Mouse (Mus musculus) heart, embryonic 13.5 days (tissue): ENCODE measurements around the gene Atp2c2. TPM values are rescaled to one million over a fixed set of nuclear protein-coding genes. Genes with fewer than 3 reads are reported as not detected.

Source experiments
- ATAC-seq: fragments of 200-750 bp; cut with Nextera tagmentation; 2 replicates; pipeline ENCODE4 v1.8.0; 2017; ENCODE audit warnings: moderate TSS enrichment; ENCODE audit not compliant: insufficient number of reproducible peaks, low FRiP score, low TSS enrichment; ENCODE audit errors: extremely low read depth
- H3K27ac ChIP-seq: fragments of 300-500 bp; sonication (generic); replicated peaks from 2 replicates; pipeline ENCODE4 v1.5.1; 2015; ENCODE audit warnings: moderate library complexity, mild to moderate bottlenecking, inconsistent platforms
- H3K27me3 ChIP-seq: fragments of 300-500 bp; sonication (generic); replicated peaks from 2 replicates; pipeline ENCODE4 v1.6.1; 2015; ENCODE audit warnings: mild to moderate bottlenecking, inconsistent platforms
- H3K36me3 ChIP-seq: fragments of 300-500 bp; sonication (generic); 2 replicates; pipeline ENCODE4 v1.6.1; 2015; ENCODE audit warnings: mild to moderate bottlenecking, inconsistent platforms
- H3K4me1 ChIP-seq: fragments of 300-500 bp; sonication (generic); 2 replicates; pipeline ENCODE4 v1.6.1; 2015; ENCODE audit warnings: inconsistent platforms
- H3K4me2 ChIP-seq: fragments of 300-500 bp; sonication (generic); 2 replicates; pipeline ENCODE4 v1.6.1; 2015; ENCODE audit warnings: inconsistent platforms, mild to moderate bottlenecking, moderate library complexity
- H3K4me3 ChIP-seq: fragments of 300-500 bp; sonication (generic); 2 replicates; pipeline ENCODE4 v1.5.1; 2015; ENCODE audit warnings: moderate library complexity, mild to moderate bottlenecking, inconsistent platforms
- H3K9ac ChIP-seq: fragments of 300-500 bp; sonication (generic); 2 replicates; pipeline ENCODE4 v1.6.1; 2015; ENCODE audit warnings: inconsistent platforms, mild to moderate bottlenecking, moderate library complexity
- H3K9me3 ChIP-seq: fragments of 300-500 bp; sonication (generic); 2 replicates; pipeline ENCODE4 v1.6.1; 2016; ENCODE audit warnings: inconsistent platforms
- WGBS: fragments of 180-500 bp; shearing (Covaris S2); methylation state at CpG from one replicate; pipeline ENCODE4 v1.1.7; 2015; ENCODE audit warnings: mixed read lengths; 5-methylcytosine and 5-hydroxymethylcytosine counted together
- polyA plus RNA-seq: library from polyadenylated mRNA; unstranded; fragments of >200 nt; fragmentation: Nextera tagmentation; extraction: Ambion mirVana; gene quantifications from 2 replicates; pipeline ENCODE4 v1.2.1, GENCODE M21; 2015

Atp2c2 gene
- polyA plus RNA-seq, 1 experiment from 2014 or later, result 0.29 TPM

DNA sequence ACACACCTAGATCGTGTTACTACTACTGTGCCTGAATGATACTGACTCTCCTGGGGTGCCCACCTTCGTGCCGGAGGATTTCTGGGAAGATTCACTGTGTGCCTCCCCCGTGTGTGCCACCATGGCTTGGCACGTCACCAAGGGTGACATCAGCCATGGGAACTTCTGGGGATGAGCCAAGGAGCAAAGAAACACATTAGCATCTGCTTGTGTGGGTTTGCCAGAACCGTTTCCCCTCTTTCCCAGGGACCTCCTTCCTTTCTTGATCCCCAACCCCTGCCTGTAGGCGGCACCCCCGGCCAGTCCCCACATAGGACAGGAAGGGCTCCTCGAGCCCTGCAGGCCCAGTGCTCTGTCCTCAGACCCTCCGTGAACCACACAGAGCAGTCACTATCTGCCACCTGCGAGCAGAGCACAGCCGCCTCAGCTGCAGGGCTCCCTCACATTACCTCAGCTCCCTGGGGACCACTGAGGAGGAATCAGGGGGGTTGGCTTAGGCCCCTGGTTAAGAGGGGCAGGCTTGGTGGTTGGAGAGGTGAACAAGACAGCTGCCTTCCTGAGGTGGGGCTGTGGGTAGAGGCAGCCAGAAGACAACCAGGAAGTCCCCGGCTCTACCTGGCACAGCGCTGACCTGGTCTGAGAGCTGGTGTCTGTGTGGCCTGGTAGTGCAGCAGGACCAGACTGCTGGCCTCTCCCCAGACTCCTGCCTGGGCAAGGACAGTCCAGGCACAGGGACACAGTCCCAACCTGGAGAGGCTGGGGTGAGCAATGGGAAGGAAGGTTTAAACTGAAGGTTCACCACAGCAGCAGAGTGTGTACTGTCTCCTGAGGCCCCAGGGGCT is 106.8 kb downstream of the Atp2c2 start:
- Histone ChIP-seq H3K9me3 (no peaks in the 10 kb centered on the region), H3K27ac (no peak overlapping the region), H3K36me3 (peaks cover 11% of the 10 kb centered on the region; the same call in 1 of the 2 replicates), H3K4me3 (no peak overlapping the region), H3K27me3 (peaks cover 6% of the 10 kb centered on the region; the same call in 1 of the 2 replicates), H3K4me2 (no peak overlapping the region), H3K9ac (peak overlapping the region; percentile 37; the same call in 1 of the 2 replicates), H3K4me1 (peaks cover 9% of the 10 kb centered on the region)
- 67% methylated on average over 14 of the region's 14 CpGs for WGBS
- ATAC-seq, result no peak

Other genes starting within 250 kb of the Atp2c2 start
- not detected in 2 replicates for gene Slc38a8, start 198.3 kb upstream of the Atp2c2 start, polyA plus RNA-seq
- 69.7 and 72.2 TPM in 2 replicates for gene Mbtps1, start 141.3 kb upstream of the Atp2c2 start, polyA plus RNA-seq
- gene Hsdl1, start 124.8 kb upstream of the Atp2c2 start, polyA plus RNA-seq, result 31.3 and 32.4 TPM in 2 replicates
- gene Dnaaf1, start 124.8 kb upstream of the Atp2c2 start, polyA plus RNA-seq, result 0.17 and 0.24 TPM in 2 replicates
- gene Taf1c, start 94.8 kb upstream of the Atp2c2 start, polyA plus RNA-seq, result 6.0 and 6.6 TPM in 2 replicates
- not detected in 2 replicates for gene Adad2, start 87.3 kb upstream of the Atp2c2 start, polyA plus RNA-seq
- gene Kcng4, start 64.3 kb upstream of the Atp2c2 start, polyA plus RNA-seq, result not detected in 2 replicates
- gene Wfdc1, start 33.6 kb upstream of the Atp2c2 start, polyA plus RNA-seq, result 3.6 and 4.4 TPM in 2 replicates
- gene Tldc1, start 78.4 kb downstream of the Atp2c2 start, polyA plus RNA-seq, result 14.3 and 14.6 TPM in 2 replicates
- 40.2 and 51.4 TPM in 2 replicates for gene Cotl1, start 140.5 kb downstream of the Atp2c2 start, polyA plus RNA-seq
- 10.1 and 10.9 TPM in 2 replicates for gene Klhl36, start 162.3 kb downstream of the Atp2c2 start, polyA plus RNA-seq
- gene Usp10, start 210.4 kb downstream of the Atp2c2 start, polyA plus RNA-seq, result 90.5 and 101 TPM in 2 replicates
- gene Gm20388, start 210.8 kb downstream of the Atp2c2 start, polyA plus RNA-seq, result 1.8 TPM in 1 of 2 replicates, not detected in the other